Mouse (Mus musculus) megakaryocyte progenitor cell, adult 5-6 weeks (primary cell): ENCODE results near the gene Sf3a3. TPM values are rescaled to one million over a fixed set of nuclear protein-coding genes. Genes with fewer than 3 reads are reported as not detected.

Source experiments
- ATAC-seq: replicated peaks from 2 replicates; pipeline ENCODE4 v1.8.0; 2016; ENCODE audit warnings: mild to moderate bottlenecking, moderate TSS enrichment, inconsistent platforms; ENCODE audit not compliant: poor library complexity
- total RNA-seq, 2 experiments: library from RNA; stranded (forward) in 1 of 2; stranded (reverse) in 1 of 2; fragments of 157-497, 149-512 nt in 1 of 2; fragments of 200-1000 nt in 1 of 2; gene quantifications; 2 replicates each; pipeline versions ENCODE4 v1.2.3 to v1.2.4; 2015 to 2017

Gene Sf3a3
- total RNA-seq, 2 experiments from 2014 or later, result 113 to 158 TPM

DNA sequence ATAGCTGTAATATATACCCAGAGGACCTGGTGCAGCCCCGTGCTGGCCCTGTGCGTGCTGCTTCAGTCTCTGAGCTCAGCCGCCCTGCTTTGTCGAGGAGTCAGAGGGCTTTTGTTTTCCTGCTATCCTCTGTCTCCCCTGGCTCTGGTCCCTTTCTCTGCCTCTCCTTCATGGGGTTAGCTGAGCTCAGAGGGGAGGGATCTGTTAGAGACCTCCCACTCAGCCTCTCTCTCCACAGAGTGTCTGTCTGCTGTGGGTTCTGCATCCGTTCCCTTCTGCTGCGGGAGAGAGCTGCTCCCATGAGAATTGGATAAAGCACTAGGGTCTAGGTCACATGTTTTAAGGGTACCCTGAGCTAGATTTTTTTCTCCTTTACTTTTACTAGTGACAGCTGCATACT, 11.5 kb downstream of the Sf3a3 start:
- no peak for ATAC-seq

DNA sequence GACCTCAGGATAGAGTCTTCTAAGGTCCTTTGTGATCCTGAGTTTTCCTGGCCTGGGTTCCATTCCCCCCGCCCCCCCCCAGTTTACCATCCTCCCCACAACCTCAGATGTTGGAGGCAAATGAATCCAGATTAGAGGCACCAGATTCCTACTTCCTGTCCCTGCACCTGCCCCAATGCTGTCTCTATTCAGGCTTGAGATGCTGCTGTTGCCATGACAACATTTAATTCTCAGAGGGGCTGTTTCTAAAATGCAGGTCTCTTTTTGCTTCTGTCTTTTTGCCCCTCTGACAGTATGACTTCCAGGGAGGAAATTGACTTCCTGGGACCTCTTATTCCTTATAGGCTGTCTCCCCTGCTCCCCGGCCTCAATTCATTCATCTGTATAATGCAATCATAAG, 22.4 kb downstream of the Sf3a3 start:
- no peak for ATAC-seq

DNA sequence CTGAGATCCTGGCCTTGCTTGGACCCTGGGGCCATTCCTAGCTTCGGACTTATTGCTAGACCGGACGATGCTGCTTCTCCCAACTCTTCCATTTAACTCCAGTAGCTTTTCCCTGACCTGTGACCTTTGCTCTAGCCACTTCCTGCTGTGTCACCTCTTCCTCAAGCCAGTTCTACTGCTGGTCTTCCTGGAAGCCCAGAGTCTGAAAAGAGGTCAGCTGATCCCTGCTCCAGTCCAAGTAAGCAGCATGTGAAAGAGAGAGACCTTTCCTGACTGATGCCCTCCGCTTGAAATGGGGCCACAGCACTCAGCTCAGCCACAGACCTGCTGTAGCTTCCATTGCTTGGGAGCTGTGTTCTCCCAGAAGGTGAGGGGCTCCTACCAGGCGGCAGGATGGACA, 22.9 kb downstream of the Sf3a3 start:
- no peak for ATAC-seq

DNA sequence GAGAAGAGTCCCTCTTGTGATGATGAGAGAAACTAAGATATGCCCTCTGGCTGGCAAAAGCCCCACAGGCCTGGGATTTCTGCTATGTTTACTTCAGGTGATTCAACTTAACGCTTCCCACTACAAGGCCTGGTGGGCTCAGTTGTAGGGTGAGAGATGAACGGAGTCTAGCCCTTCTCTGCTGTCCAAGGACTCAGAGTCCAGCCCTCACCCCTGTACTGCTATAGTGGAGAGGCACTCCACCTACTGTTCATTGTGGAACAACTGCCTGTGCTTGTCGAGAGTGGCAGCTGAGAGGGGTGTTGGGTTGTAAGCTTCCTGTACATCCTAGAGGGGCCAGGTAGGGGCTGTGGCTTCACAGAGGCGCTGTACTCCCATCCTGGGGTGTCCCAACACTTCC, 23.4 kb downstream of the Sf3a3 start:
- 0 out of 2 replicates have a peak, but pooled peaks have one; percentile 12 for ATAC-seq

DNA sequence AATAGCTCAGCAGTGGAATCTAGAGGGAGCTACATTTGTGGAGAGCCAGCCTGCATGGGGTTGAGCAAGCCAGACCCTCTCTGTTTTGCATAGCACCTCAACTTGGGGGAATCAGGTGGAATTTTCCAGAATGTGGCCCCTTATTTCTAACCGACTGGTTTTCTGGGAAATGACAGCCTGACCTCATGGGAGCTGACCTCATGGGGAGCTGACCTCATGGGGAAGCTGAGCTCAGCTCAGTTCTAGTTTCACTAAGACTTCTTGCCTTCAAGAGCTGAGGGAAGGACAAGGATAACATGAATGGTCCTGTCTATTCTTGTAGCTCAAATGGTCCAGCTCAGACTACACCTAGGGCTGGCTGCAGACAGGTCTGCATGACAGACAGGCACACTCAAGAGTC, 24.2 kb downstream of the Sf3a3 start:
- ATAC-seq, result no peak

DNA sequence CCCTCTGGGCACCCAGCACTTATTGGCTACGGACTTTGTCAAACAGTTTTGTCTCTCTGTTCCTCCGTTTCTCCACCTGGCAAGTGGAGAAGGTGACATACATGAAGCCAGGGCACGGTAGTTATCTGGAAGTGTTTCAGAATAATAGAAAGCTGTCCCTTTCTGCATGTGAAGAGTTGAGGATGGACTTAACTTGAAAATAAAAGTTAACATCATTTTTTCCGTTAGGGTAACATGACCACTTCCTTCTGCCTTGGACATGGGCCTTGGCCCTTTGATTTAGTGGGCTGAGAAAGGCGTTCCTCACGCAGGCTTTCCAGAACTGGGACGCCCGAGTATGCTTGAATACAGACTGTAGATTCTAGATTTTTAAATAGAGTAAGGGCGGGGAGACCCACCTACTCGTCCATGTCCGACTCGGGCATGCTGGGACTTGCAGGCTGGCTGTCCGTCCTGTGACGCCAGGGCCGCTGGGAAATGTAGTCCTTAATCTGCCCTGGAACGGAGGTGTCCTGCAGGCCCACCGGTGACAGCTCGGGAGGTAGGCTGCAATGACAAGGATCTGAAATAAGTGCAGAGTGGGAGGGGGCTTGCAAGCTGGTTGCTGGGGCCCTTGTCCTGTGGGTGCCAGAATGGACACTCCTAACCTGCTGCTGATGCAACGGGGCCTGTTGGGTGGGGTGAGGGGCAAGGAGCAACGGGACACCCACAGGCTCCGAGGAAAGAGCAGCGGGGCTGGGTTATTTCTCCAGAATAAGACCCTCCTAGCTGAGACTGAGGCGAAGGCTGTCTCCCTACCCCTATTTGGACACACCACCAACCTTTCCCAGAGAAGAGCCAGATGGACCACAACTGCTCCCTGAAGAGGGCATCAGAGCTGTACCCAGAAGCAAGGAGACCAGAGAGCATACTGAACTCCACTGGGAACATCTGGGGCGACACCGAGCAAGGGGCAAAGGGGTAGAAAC, 27.1 kb downstream of the Sf3a3 start, which contains the start of gene Inpp5b:
Gene Inpp5b (plus strand): TSS at position 475 of the 968 bp plus-strand sequence.
- peak; percentile 90 for ATAC-seq

DNA sequence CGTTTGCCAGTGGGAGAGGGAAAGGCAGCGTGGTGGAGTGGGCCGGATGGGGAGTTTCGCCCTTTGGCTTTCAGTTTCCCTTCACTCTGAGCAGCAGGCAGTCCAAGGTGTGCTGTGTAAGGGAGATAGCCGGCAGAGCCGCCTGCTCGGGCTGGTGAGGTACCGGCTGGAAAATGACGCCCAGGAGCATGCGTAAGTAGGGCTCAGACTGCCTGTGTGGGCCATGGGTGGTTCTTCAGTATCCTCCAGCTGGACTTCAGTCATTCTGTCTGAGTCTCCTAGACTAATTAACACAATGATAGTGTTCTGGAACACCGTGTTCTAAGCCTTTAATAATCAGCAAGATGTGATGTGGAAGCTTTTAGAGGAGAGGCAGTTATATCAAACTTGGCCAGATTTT, 28.3 kb downstream of the Sf3a3 start:
- ATAC-seq, result no peak

DNA sequence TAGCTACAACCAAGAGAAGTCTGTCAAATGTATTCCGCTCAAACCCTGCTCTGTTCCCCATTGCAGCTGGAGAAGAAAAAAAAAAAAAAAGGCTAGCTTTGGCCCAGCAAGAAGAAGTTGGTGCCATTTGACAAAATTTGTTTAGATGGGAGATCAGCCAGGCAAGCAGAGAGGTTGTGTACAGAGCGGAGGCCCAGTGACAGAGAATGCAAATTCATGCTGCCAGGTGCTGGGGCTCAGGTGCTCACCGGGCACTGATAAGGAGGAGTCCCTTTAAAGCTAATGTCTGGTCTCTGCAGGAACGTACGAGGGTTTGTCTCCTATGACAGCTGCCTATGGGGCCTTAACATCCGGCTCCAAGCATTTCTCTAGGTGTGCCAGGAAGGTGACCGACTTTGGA, 32.0 kb downstream of the Sf3a3 start:
- ATAC-seq, result no peak

DNA sequence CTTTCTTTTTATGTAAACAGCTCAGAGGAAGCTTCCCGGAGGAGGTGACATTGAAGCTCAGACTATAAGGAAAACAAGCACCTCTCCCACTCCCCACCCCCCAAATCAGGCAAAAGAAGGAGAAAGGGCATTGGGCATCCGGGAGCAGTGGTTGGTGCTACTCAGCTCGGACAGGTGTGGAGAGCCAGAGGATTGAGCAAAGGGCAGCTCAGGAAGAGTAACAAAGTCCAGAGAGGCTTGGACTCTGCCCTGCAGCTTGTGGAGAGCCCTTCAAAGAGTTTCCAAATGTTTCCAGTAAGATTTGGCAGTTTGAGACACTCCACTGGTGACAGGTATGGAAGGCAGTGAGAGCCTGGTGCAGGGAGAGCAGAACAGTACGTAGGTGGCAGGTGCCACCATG, 33.3 kb downstream of the Sf3a3 start:
- ATAC-seq, result no peak

DNA sequence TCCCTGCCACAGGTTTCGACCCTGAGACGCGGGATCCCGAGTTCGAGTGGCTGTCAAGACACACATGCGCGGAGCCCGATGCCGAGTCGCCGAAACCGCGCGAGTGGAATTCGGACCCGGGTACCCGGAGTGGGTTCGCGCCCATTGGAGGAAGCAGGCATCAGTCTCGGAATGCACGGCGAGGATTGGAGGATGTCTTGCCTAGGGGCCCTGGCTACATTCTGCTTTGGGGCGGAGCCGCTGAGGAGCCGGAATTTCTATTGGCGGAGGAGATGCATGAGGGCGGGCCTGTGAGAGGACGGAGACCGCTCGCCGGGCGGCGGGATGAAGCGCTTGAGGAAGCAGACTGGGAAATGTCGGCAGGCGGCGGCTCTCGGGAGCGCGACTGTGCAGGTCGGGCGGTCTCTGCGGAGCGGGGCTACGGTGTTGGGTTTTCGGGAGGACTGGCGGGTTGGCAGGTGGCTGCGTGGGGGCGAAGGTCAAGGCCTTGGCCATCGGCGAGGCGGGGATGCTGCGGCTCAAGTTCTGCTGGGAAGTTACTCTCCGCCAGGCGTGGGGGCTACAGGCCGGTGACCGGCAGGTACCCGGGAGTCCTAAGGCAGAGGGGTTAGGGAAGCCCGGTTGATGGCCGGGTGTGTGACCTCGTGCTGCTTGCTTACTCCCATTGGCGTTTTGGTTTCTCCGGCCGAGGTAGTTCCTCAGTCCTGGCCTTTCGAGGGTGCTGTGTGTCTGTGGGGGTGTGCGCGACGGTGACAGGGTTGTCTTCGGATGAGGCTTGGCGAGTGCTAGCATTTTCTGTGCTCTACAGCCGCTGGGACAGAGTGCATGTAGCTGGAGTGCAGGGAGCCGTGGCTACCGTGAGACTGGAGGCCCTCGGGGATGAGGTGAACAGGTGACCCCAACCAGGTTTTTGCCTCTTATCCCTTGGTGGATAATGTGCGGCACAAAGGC, 37.0 kb downstream of the Sf3a3 start:
- peak; percentile 89 for ATAC-seq

DNA sequence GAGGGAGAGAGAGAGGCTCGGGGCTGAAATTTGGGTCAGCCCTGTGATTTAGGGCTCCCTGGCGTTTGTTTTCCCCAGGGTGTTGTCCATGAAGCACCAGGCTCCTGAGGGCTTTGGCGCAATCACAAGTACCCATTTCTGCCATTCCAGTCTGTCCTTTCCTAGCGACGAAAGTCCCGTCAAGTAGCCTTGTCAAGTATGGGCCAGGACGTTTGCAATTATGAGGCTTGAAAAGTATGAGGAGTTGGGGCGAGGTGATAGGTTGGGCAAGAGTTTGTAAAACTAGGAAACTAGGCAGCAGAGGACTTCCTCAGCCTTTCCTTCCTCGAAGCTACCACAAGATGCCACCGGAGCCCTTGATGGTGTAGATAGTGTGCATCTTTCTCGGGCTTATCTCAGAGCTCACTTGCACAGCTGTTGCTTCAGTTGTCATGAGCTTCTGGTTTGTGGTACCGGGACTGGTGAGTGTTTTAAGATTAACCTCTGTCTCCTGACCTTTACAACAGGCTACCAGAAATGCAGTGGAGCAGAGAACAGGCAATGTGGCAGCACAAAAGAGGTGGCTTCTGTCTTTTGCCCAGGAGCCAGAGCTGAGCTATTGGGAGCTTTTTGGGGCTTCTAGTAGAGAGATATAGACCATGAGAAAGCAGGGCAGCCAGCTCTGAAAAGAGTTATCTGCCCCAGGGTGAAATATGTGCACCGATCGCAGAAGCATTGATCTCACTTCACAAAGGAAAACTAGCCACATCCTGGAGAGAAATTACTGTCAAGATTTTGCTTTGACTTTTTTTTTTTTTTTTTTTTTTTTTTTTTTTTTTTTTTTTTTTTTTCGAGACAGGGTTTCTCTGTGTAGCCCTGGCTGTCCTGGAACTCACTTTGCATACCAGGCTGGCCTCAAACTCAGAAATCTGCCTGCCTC, 38.0 kb downstream of the Sf3a3 start:
- peak; percentile 70 for ATAC-seq

DNA sequence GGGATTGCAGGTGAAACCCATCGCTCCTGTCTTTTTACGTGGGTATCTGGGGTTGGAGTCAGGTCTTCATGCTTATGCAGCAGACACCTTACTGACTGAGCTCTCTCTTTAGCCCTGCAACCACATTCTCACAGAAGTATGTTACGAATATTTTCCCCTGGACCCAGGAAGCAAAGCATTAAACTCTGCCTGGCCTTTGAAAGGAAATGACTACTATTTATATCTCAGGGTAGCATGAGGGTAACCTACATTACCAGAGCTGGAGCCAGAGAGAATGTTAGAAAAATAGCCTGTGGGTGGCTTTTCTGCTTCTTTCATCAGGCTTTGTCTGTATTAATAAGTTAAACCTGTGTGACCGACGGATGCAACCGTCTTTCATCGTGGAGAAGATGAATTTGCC, 41.0 kb downstream of the Sf3a3 start:
- ATAC-seq, result no peak

DNA sequence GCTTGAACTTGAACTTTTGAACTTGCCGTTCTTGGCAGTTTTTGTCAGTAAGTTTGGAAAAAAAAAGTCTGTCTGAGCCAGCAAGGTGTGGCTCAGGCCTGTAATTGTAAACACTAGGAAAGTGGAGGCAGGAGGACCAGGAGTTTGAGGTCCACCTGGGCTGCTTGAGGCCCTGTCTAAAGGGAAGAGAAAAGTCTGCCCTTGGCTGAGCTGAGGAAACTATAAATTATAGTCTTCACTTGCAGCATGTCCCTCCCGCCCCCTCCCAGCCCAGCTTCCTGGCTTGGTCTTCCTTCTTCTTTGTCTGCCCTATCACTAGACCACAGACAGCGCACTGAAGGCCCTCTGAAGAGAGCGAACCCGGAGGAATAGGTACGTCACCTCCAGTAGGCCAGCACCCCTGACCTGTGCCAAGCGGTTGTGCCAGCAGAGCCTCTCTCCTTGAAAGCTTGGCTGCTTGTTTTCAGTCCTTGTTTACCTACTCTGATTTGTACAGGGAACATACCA, 44.8 kb downstream of the Sf3a3 start:
- peak; percentile 90 for ATAC-seq

DNA sequence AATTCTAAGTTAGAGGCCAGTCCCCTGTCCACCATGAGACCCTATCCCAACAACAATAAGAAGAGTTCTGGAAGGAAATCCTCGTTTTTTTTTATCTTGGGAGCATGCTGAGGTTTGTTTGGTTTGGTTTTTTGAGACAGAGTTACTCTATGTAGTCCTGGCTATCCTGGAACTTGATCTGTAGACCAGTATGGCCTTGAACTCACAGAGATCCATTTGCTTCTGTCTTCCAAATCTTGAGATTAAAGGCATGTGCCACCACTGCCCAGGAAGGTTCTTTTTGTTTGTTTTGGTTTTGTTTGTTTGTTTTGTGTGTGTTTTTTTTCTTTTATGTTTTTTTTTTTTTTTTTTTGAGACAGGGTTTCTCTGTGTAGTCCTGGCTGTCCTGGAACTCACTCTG, 46.6 kb downstream of the Sf3a3 start:
- ATAC-seq, result no peak

DNA sequence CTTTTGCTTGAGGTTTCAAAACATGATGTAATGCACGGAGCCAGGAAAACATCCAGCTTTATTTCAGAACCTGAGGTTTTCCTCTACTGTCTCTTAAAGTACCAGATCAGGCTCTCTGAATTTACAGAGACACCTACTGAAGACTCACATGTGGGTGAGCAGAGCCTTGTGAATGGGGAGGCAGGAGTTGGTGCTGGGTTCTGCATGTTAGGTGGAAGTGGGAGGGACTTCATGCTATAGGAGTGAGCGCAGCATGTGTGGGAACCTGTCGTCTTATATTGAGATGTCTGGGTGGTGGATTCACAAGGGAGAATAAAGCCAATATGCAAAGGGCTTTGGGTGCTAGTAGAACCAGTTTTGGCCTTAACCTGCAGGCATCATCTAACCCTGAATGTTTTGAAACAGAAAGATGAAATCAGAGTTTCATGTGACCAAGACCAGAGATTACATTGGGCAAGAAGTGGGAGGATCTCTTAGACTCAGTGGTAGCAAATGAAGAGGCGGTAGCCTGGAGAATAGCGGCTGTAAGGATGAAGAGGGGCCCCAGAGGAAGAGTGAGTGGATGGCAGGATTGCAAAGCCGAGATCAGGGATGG, 48.4 kb downstream of the Sf3a3 start:
- no peak for ATAC-seq

DNA sequence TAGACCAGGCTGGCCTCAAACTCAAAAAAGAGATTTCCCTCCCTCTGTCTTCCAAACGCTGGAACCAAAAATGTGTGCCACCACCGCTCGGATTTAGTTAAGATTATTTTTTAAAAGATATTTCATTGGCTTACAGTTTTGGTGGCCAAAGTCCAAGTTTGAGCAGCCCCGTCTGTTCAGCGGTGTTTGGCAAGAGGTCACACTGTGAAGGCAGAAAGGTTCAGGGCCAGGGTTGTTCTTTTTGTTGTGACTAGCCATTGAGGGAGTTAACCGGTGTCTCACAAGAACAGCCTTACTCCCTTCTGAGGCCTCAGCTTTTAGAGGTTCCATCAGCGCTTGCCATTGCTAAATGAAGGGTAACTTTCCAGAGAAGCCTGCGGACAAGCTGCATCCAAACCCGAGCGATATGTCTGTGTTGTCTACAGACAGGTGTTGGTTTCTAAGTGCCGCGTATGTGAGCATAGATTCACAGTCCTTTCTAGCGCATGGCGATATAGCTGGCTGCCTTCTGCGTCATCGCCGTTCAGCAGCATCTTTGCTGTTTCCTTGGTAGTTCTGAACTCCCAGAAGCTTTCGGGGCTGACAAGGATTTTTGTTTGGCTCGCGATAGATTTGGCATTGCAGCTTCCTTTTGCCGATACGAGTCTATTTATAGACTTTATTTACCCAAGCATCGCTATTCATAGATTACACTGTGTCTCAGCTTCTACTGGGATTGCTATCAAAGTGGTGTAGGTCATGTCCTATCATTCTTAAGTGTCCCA, 51.4 kb downstream of the Sf3a3 start:
- no peak for ATAC-seq

DNA sequence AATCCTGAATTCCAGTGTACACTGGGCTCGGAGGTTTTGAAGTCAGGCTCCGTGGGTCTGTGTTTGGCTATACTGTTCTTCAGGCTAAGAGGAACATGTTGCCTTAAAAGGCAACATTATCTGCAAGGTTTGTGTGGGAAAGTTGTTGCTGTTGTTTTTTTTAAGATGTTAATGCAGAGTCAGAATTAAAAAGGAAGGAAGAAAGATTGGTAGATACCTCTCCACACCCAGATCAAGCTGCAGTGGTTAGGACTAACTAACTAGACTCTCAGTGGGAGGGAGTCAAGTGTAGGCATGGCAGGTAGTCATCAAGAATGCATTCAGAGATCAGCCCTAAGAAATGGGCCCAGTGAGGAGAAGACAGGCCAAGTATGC, 52.0 kb downstream of the Sf3a3 start:
- 0 out of 2 replicates have a peak, but pooled peaks have one; percentile 6 for ATAC-seq

DNA sequence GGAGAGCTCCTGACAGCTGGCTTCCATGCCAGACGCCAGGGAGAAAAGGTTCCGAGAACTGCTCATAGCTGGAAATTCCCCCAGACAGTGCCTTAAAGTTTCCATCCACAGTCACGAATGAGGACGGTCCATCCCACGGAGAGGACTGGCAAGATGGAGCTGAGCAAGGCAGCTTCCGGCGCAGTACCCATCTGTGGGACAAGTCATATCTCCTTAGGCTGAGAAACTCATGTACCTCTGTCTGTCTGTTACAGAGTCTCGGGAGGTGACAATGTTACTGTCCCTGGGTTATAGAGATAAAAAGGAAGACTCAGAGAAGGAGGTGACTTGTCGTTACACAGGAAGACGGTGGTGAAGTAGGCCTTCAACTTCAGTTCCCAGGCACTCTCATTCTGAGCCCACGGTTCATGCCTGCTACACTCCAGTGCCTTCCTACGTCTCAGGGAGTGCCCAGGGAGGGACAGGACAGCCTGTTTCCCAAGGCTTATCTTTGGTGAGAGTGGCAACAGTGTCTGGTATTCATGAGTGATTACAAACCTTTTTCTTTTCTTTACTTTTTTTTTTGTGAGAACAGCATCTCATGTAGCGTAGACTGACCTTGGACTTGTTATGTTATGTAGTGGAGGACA, 54.5 kb downstream of the Sf3a3 start:
- peak; percentile 66 for ATAC-seq

DNA sequence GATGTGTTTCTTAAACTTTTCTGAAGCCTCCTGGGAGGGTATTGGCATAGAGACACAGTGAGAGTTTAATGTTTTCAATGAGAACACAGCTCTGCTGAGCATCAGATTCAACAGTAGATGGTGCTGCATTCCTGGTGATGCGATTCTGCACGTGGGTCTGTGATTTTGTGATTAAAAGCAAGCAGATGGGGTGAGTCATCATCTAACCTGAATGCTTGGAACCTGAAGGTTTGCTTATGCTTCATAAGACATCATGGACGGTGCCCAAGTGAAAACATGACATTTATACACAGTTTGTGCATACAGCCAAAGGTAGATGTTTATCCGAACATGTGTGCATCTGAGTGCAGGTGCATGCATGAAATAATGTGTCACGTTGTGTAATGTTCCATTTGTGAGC, 56.0 kb downstream of the Sf3a3 start:
- ATAC-seq, result no peak
